Mouse (Mus musculus): ENCODE results near the gene Olfr1360. TPM values are rescaled to one million over a fixed set of nuclear protein-coding genes. Genes with fewer than 3 reads are reported as not detected.
"Not testable (repeated sequence)": the region's sequence is repeated elsewhere in the genome, so short reads cannot be mapped to it uniquely, and the experiment has no call there.

Olfr1360 gene
- polyA plus RNA-seq (2012; rRNA removed) = not detected in 2 replicates

GRCm38 (mm10) chr13:21677305-21677704 lies at the start of gene Olfr1360:
Gene Olfr1360 (minus strand): TSS chr13:21677405.
- WGBS = 88% methylated on average over 2 of the region's 2 CpGs
- no peak for DNase-seq (ENCODE audit: low read depth in 1 of 2, low spot score in 2 of 2)
- Histone ChIP-seq H3K27me3 (ENCODE audit: control insufficient read depth, insufficient read depth, low read length) (no peaks in the 10 kb centered on the region), H3K4me3 (ENCODE audit: extremely low read depth, insufficient read depth, insufficient read length) (no peak within 1 kb of the TSS), H3K27ac (ENCODE audit: insufficient read depth, low read length) (no peak within 1 kb of the TSS), H3K4me1 (ENCODE audit: control insufficient read depth, insufficient read depth, insufficient read length) (no peaks in the 10 kb centered on the region), H3K36me3 (ENCODE audit: control insufficient read depth, insufficient read depth, low read length) (no peaks in the 10 kb centered on the region)
- TF ChIP-seq POLR2A (IDR thresholded peaks at IDR 0.05; ENCODE audit: low read depth, low read length) (no peak), CTCF (IDR thresholded peaks at IDR 0.05; ENCODE audit: extremely low read depth, insufficient read depth, insufficient read length, insufficient replicate concordance) (no peak)

DNA sequence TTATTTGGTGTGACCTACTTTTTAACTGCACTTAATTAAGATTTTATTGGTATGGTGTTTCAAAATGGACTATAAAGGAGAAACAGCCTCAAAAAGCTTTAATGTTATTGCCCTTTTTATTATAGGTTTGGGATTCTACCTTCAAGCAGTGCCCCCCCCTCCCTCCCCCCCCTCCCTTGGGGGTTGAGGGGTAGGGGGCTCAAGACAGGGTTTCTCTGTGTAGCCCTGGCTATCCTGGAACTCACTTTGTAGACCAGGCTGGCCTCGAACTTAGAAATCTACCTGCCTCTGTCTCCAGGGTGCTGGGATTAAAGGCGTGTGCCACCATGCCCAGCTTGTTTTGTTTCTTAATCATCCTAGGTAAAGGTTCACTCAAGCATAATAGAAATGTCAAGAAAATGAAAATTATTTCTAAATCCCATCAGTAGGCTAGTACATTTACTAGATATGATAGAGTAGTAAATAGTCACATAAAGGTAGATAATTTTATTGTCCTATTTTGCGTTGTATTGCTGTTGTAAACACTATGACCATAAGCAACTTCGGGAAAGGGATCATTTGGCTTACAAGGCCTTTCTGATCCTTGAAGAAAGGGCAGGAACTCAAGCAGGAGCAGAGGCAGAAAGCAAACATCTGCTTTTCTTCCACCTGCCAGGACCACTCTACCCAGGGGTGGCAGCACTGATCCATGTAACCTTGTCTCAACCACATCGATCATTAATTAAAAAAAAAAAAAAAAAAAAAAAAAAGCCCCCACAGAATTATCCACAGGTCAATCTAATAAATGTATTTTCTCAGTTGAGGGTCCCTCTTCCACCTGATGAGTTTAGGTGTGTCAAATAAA lies 46.0 kb upstream of the Olfr1360 start:
- WGBS = 55% methylated on average over 5 of the region's 5 CpGs
- Histone ChIP-seq H3K36me3 (ENCODE audit: control insufficient read depth, insufficient read depth, low read length) (no peaks in the 10 kb centered on the region), H3K27ac (ENCODE audit: insufficient read depth, low read length) (no peak overlapping the region), H3K4me3 (ENCODE audit: extremely low read depth, insufficient read depth, insufficient read length) (no peak overlapping the region), H3K4me1 (ENCODE audit: control insufficient read depth, insufficient read depth, insufficient read length) (peaks cover 6% of the 10 kb centered on the region; the same call in 1 of the 2 replicates), H3K27me3 (ENCODE audit: control insufficient read depth, insufficient read depth, low read length) (no peaks in the 10 kb centered on the region)
- no peak for DNase-seq (ENCODE audit: low read depth in 1 of 2, low spot score in 2 of 2)
- no peak for TF ChIP-seq POLR2A (IDR thresholded peaks at IDR 0.05; ENCODE audit: low read depth, low read length)
- no peak for TF ChIP-seq CTCF (IDR thresholded peaks at IDR 0.05; ENCODE audit: extremely low read depth, insufficient read depth, insufficient read length, insufficient replicate concordance)

- TF ChIP-seq CTCF (IDR thresholded peaks at IDR 0.05; ENCODE audit: extremely low read depth, insufficient read depth, insufficient read length, insufficient replicate concordance) = no peak
- no peak for TF ChIP-seq POLR2A (IDR thresholded peaks at IDR 0.05; ENCODE audit: low read depth, low read length)
- H3K36me3 ChIP-seq (ENCODE audit: control insufficient read depth, insufficient read depth, low read length) = no peaks in the 10 kb centered on the region
- WGBS = 7% methylated on average over 11 of the region's 11 CpGs
- peak overlapping the region; percentile 58; the same call in 1 of the 2 replicates for H3K4me3 ChIP-seq (ENCODE audit: extremely low read depth, insufficient read depth, insufficient read length)
- no peaks in the 10 kb centered on the region for H3K27me3 ChIP-seq (ENCODE audit: control insufficient read depth, insufficient read depth, low read length)
- H3K27ac ChIP-seq (ENCODE audit: insufficient read depth, low read length) = peak overlapping the region; percentile 83; the same call in 1 of the 2 replicates
- H3K4me1 ChIP-seq (ENCODE audit: control insufficient read depth, insufficient read depth, insufficient read length) = peaks cover 9% of the 10 kb centered on the region
- DNase-seq (ENCODE audit: low read depth in 1 of 2, low spot score in 2 of 2) = no peak
These were observed 45.2 kb upstream of the Olfr1360 start for GRCm38 (mm10) chr13:21722373-21722925.

GRCm38 (mm10) chr13:21721757-21722372 lies 44.7 kb upstream of the Olfr1360 start, which contains the start of gene Hist1h2bm:
Gene Hist1h2bm (plus strand): TSS chr13:21722044.
- not testable (repeated sequence) for H3K27me3 ChIP-seq (ENCODE audit: control insufficient read depth, insufficient read depth, low read length); H3K36me3 ChIP-seq (ENCODE audit: control insufficient read depth, insufficient read depth, low read length); H3K4me1 ChIP-seq (ENCODE audit: control insufficient read depth, insufficient read depth, insufficient read length)
- peak; percentile 37 for TF ChIP-seq POLR2A (IDR thresholded peaks at IDR 0.05; ENCODE audit: low read depth, low read length)
- Histone ChIP-seq H3K4me3 (ENCODE audit: extremely low read depth, insufficient read depth, insufficient read length) (peak within 1 kb of the TSS; percentile 66), H3K27ac (ENCODE audit: insufficient read depth, low read length) (peak within 1 kb of the TSS; percentile 85)
- DNase-seq (ENCODE audit: low read depth in 1 of 2, low spot score in 2 of 2) = peak; percentile 29 to 84
- under 1% methylated on average over 37 of the region's 37 CpGs for WGBS

DNA sequence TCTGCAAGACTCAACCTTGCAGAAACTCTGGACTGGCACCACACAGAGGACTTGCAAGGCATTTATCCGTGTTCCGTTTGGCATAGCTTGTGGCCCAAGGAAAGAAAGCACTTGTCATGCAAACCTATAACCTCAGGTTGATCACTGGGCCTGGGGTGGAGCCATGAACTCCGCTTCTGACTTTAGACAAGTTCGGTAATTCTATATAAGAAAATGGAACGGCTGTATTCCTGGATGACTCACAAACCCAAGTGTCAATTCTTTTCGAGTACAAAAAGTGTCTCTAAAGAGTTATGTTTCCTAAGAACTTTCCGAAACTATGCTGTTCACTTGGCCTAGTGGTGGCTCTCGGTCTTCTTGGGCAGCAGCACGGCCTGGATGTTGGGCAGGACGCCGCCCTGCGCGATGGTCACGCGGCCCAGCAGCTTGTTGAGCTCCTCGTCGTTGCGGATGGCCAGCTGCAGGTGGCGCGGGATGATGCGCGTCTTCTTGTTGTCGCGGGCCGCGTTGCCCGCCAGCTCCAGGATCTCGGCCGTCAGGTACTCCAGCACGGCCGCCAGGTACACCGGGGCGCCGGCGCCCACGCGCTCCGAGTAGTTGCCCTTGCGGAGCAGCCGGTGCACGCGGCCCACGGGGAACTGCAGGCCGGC lies 44.0 kb upstream of the Olfr1360 start:
- H3K27me3 ChIP-seq (ENCODE audit: control insufficient read depth, insufficient read depth, low read length); DNase-seq (ENCODE audit: low read depth in 1 of 2, low spot score in 2 of 2); H3K36me3 ChIP-seq (ENCODE audit: control insufficient read depth, insufficient read depth, low read length); H3K4me1 ChIP-seq (ENCODE audit: control insufficient read depth, insufficient read depth, insufficient read length): not testable (repeated sequence)
- WGBS = 2% methylated on average over 28 of the region's 44 CpGs
- Histone ChIP-seq H3K27ac (ENCODE audit: insufficient read depth, low read length) (peak overlapping the region; percentile 85), H3K4me3 (ENCODE audit: extremely low read depth, insufficient read depth, insufficient read length) (peak overlapping the region; percentile 66)

- H3K4me1 ChIP-seq (ENCODE audit: control insufficient read depth, insufficient read depth, insufficient read length) = peaks cover 9% of the 10 kb centered on the region
- H3K27ac ChIP-seq (ENCODE audit: insufficient read depth, low read length) = no peak overlapping the region
- peak overlapping the region; percentile 27; the same call in 1 of the 2 replicates for H3K4me3 ChIP-seq (ENCODE audit: extremely low read depth, insufficient read depth, insufficient read length)
- 69% methylated on average over 4 of the region's 4 CpGs for WGBS
- H3K36me3 ChIP-seq (ENCODE audit: control insufficient read depth, insufficient read depth, low read length) = no peaks in the 10 kb centered on the region
- no peak for TF ChIP-seq CTCF (IDR thresholded peaks at IDR 0.05; ENCODE audit: extremely low read depth, insufficient read depth, insufficient read length, insufficient replicate concordance)
- no peak for TF ChIP-seq POLR2A (IDR thresholded peaks at IDR 0.05; ENCODE audit: low read depth, low read length)
- DNase-seq (ENCODE audit: low read depth in 1 of 2, low spot score in 2 of 2) = no peak
- no peaks in the 10 kb centered on the region for H3K27me3 ChIP-seq (ENCODE audit: control insufficient read depth, insufficient read depth, low read length)
These were observed 41.3 kb upstream of the Olfr1360 start for GRCm38 (mm10) chr13:21718381-21719080.
